Mouse (Mus musculus) myocyte (in vitro differentiated cells): ENCODE data around the gene C2cd2.

Source experiments
- CEBPB ChIP-seq: IDR thresholded peaks from 2 replicates; pipeline ENCODE4 v1.6.1; 2011; ENCODE audit warnings: mild to moderate bottlenecking, moderate library complexity; ENCODE audit not compliant: poor library complexity, insufficient read depth, severe bottlenecking
- E2F4 ChIP-seq: IDR thresholded peaks from one replicate; pipeline ENCODE4 v1.6.1; 2011; ENCODE audit warnings: mild to moderate bottlenecking, control low read depth, moderate library complexity; ENCODE audit not compliant: insufficient read depth
- MAX ChIP-seq: IDR thresholded peaks from one replicate; pipeline ENCODE4 v1.6.1; 2011; ENCODE audit warnings: low read depth, mild to moderate bottlenecking, control low read depth
- MYOG ChIP-seq, 3 experiments: IDR thresholded peaks; one replicate each; pipeline ENCODE4 v1.6.1; 2011; ENCODE audit warnings: control low read depth in 2 of 3, low read depth in 2 of 3, mild to moderate bottlenecking in 2 of 3; ENCODE audit not compliant: insufficient read length in 2 of 3, control insufficient read depth in 1 of 3, insufficient read depth in 1 of 3
- POLR2A ChIP-seq: IDR thresholded peaks from one replicate; pipeline ENCODE4 v1.6.1; 2011; ENCODE audit warnings: low read depth, mild to moderate bottlenecking, control low read depth, moderate library complexity; ENCODE audit not compliant: insufficient read length
- POLR2AphosphoS2 ChIP-seq: IDR thresholded peaks from one replicate; pipeline ENCODE4 v1.6.1; 2011; ENCODE audit warnings: low read depth, control low read depth; ENCODE audit not compliant: insufficient read length
- REST ChIP-seq: IDR thresholded peaks from one replicate; pipeline ENCODE4 v1.6.1; 2011; ENCODE audit warnings: mild to moderate bottlenecking, control low read depth, moderate library complexity; ENCODE audit not compliant: insufficient read depth, insufficient read length
- TCF12 ChIP-seq: IDR thresholded peaks from one replicate; pipeline ENCODE4 v1.6.1; 2011; ENCODE audit warnings: mild to moderate bottlenecking, control low read depth; ENCODE audit not compliant: poor library complexity, insufficient read depth, severe bottlenecking
- TCF3 ChIP-seq: IDR thresholded peaks from one replicate; pipeline ENCODE4 v1.6.1; 2011; ENCODE audit warnings: low read depth, control low read depth; ENCODE audit not compliant: insufficient read length
- USF1 ChIP-seq: IDR thresholded peaks from one replicate; pipeline ENCODE4 v1.6.1; 2011; ENCODE audit warnings: low read depth, mild to moderate bottlenecking, control low read depth, moderate library complexity

DNA sequence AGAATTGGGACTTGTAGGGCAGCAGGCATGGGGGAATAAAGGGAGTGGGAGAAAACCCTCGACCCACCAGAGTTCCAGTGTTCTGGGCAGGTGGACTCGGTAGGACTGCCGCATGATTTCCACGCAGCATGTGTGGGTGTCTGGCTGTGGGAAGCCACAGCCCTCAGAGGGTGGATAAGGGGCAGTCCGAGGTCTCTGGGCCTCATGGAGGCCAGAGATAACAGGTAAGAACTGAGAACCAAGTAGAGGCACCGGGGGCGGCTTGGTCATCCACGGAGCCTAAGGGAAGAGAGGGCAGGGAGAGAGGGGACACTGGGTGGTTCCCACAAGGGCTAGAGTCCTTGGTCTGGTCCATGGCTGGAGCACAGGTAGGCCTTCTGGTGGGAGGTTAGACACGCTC is 36.0 kb downstream of the C2cd2 start:
- TF ChIP-seq TCF12, result no peak
- TF ChIP-seq POLR2A, result no peak
- TF ChIP-seq E2F4, result no peak
- no peak for TF ChIP-seq CEBPB
- TF ChIP-seq MYOG (IDR thresholded peaks at IDR 0.05; ENCODE audit: control insufficient read depth in 1 of 3, insufficient read depth in 1 of 3, insufficient read length in 2 of 3, low read depth in 2 of 3), result no peak
- no peak for TF ChIP-seq USF1
- no peak for TF ChIP-seq TCF3
- TF ChIP-seq POLR2AphosphoS2, result no peak
- no peak for TF ChIP-seq REST
- no peak for TF ChIP-seq MAX
